Mouse (Mus musculus) forebrain, embryonic 11.5 days (tissue): ENCODE results near the gene Rcc2. TPM values are rescaled to one million over a fixed set of nuclear protein-coding genes. Genes with fewer than 3 reads are reported as not detected.

Experiments
- ATAC-seq: fragments of 200-750 bp; cut with Nextera tagmentation; replicated peaks from 2 replicates; pipeline ENCODE4 v1.8.0; 2017; ENCODE audit warnings: moderate TSS enrichment; ENCODE audit not compliant: low FRiP score
- DNase-seq: peaks from one replicate; pipeline ENCODE4 v3.0.0-alpha.2; 2017; ENCODE audit warnings: low spot score
- H3K27ac ChIP-seq: fragments of 300-500 bp; sonication (generic); 2 replicates; pipeline ENCODE4 v1.5.1; 2014; ENCODE audit warnings: low read depth, low read length
- H3K27me3 ChIP-seq: fragments of 300-500 bp; sonication (generic); 2 replicates; pipeline ENCODE4 v1.6.1; 2014; ENCODE audit warnings: mild to moderate bottlenecking, low read length, mixed read lengths; ENCODE audit not compliant: control insufficient read depth, insufficient read depth
- H3K36me3 ChIP-seq: fragments of 300-500 bp; sonication (generic); 2 replicates; pipeline ENCODE4 v1.6.1; 2014; ENCODE audit warnings: mild to moderate bottlenecking, low read length, moderate library complexity, mixed read lengths; ENCODE audit not compliant: control insufficient read depth, insufficient read depth
- H3K4me1 ChIP-seq: fragments of 300-500 bp; sonication (generic); replicated peaks from 2 replicates; pipeline ENCODE4 v1.6.1; 2014; ENCODE audit warnings: low read length, mixed read lengths; ENCODE audit not compliant: control insufficient read depth, insufficient read depth
- H3K4me2 ChIP-seq: fragments of 300-500 bp; sonication (generic); 2 replicates; pipeline ENCODE4 v1.6.1; 2014; ENCODE audit warnings: low read depth, mild to moderate bottlenecking, low read length, moderate library complexity, mixed read lengths; ENCODE audit not compliant: severe bottlenecking
- H3K4me3 ChIP-seq: fragments of 300-500 bp; sonication (generic); 2 replicates; pipeline ENCODE4 v1.5.1; 2014; ENCODE audit warnings: low read depth, low read length
- H3K9ac ChIP-seq: fragments of 300-500 bp; sonication (generic); 2 replicates; pipeline ENCODE4 v1.6.1; 2014; ENCODE audit warnings: low read length
- H3K9me3 ChIP-seq: fragments of 300-500 bp; sonication (generic); 2 replicates; pipeline ENCODE4 v1.6.1; 2016; ENCODE audit warnings: low read length, mixed read lengths; ENCODE audit not compliant: control insufficient read depth
- WGBS: fragments of 180-500 bp; shearing (Covaris S2); extraction: QIAGEN DNeasy Blood & Tissue Kit; methylation state at CpG from one replicate; pipeline ENCODE4 v1.1.7; 2014; 5-methylcytosine and 5-hydroxymethylcytosine counted together
- microRNA-seq: library from miRNA; unstranded; fragments of <30 nt; microRNA quantifications from one replicate; pipeline ENCODE4, GENCODE M21; 2016; ENCODE audit not compliant: insufficient number of aligned reads
- polyA plus RNA-seq: library from polyadenylated mRNA; unstranded; fragments of >200 nt; fragmentation: Nextera tagmentation; extraction: Ambion mirVana; gene quantifications from 2 replicates; pipeline ENCODE4 v1.2.1, GENCODE M21; 2014

Rcc2 gene
- polyA plus RNA-seq, 1 experiment from 2014 or later: 91.6 TPM

DNA sequence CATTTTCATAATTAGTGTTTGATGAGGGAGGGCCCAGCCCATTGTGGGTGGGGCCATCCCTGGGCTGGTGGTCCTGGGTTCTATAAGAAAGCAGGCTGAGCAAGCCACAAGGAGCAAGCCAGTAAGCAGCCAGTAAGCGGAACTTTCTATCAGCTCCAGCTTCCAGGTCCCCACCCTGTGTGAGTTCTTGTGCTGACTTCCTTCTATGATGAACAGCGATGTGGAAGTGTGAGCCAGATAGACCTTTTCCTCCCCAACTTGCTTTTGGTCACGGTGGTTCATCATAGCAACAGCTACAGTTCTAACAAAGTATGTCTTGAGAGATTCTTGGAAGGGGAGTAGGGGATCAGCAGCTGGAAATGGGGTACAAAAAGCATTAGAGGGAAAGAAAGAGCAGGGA lies 65.6 kb downstream of the Rcc2 start:
- no peak overlapping the region for H3K4me2 ChIP-seq
- H3K27ac ChIP-seq: no peak overlapping the region
- no peak overlapping the region for H3K4me3 ChIP-seq
- DNase-seq (no peak), ATAC-seq (no peak)
- no peaks in the 10 kb centered on the region for H3K9me3 ChIP-seq
- H3K36me3 ChIP-seq: no peaks in the 10 kb centered on the region
- H3K4me1 ChIP-seq: no peaks in the 10 kb centered on the region
- H3K9ac ChIP-seq: no peak overlapping the region
- H3K27me3 ChIP-seq: no peaks in the 10 kb centered on the region
- WGBS: 78% methylated on average over 3 of the region's 3 CpGs

DNA sequence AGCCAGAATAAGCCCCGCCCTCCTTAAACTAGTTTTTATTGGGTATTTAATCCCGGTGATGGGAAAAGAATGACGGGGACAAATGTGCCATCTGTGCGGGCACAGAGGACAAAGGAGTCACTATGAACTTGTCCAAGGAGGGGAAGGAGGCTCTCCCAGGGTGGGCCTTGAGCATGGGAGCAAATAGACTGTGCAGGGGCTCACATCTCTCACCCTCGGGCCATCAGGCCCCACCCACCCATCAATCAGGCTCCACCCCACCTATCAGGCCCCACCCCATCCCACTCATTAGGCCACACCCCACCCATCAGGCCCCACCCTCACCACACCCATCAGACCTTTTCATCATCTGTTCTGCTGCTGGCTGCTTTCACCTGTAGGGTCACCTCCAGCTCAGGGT lies 68.6 kb downstream of the Rcc2 start:
- Histone ChIP-seq H3K9ac (no peak overlapping the region), H3K9me3 (no peaks in the 10 kb centered on the region), H3K27me3 (no peaks in the 10 kb centered on the region), H3K4me1 (no peaks in the 10 kb centered on the region), H3K27ac (no peak overlapping the region), H3K4me2 (no peak overlapping the region), H3K36me3 (no peaks in the 10 kb centered on the region), H3K4me3 (no peak overlapping the region)
- DNase-seq (no peak), ATAC-seq (no peak)
- WGBS: 93% methylated on average over 5 of the region's 5 CpGs

DNA sequence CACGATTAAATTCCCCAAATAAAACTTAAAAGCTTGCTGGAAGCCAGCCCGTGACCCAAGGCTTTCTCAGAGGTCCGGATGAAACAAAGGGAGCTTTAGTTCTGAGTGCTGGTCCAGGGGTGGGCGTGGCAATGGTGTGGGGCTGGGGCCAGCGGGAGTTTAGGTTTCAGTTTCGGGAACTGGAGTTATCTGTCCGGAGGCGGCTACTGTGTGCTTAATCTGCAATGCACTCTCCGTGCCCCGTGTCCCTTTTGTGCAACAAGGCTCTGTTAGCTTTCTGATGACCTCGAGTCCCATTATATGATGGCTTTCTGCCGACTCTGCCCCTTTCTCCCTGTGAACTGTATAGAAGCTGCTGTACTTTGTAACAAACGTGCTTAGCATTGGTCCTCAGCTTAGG lies 70.1 kb downstream of the Rcc2 start:
- ATAC-seq (no peak), DNase-seq (no peak)
- no peaks in the 10 kb centered on the region for H3K9me3 ChIP-seq
- H3K4me3 ChIP-seq: no peak overlapping the region
- 0 out of 2 replicates have a peak overlapping the region, but pooled peaks have one; percentile 16 for H3K4me2 ChIP-seq
- H3K4me1 ChIP-seq: no peaks in the 10 kb centered on the region
- H3K36me3 ChIP-seq: no peaks in the 10 kb centered on the region
- no peak overlapping the region for H3K9ac ChIP-seq
- no peaks in the 10 kb centered on the region for H3K27me3 ChIP-seq
- no peak overlapping the region for H3K27ac ChIP-seq
- 8% methylated on average over 13 of the region's 13 CpGs for WGBS

DNA sequence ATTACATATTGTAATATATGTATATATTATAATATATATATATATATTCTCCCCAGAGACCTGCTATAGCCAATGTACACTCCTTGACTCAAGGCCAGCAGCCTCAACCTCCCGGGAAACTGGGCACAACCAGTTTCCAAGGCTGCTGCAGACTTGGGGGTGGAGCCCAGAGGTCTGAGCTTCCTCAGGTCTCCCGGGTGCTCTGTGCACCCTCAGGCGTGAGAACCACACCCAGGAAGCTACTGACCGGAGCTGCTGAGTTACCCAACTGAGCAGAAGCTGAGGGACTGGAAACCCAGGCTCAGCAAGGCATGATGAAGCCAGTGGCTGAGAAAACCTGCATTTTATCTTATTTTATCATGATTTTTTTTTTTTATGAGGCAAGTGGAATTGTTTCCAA lies 70.8 kb downstream of the Rcc2 start:
- no peak for ATAC-seq
- no peak overlapping the region for H3K9ac ChIP-seq
- no peaks in the 10 kb centered on the region for H3K36me3 ChIP-seq
- H3K27me3 ChIP-seq: no peaks in the 10 kb centered on the region
- DNase-seq: no peak
- no peak overlapping the region for H3K4me3 ChIP-seq
- no peaks in the 10 kb centered on the region for H3K9me3 ChIP-seq
- no peak overlapping the region for H3K4me2 ChIP-seq
- no peak overlapping the region for H3K27ac ChIP-seq
- H3K4me1 ChIP-seq: no peaks in the 10 kb centered on the region
- WGBS: 53% methylated on average over 4 of the region's 4 CpGs

Small RNAs within 50 kb of the gene (microRNA-seq; reads per million reads assigned to microRNA genes)
- gene Gm23045: not detected
- not detected for gene Gm25951

Other genes starting within 250 kb of the Rcc2 start
- gene Arhgef10l, start 34.5 kb upstream of the Rcc2 start, polyA plus RNA-seq: 23.3 and 23.6 TPM in 2 replicates
- gene Padi6, start 42.1 kb downstream of the Rcc2 start, polyA plus RNA-seq: 0.08 TPM in 1 of 2 replicates, not detected in the other
- 1.8 and 2.0 TPM in 2 replicates for gene Padi4, start 73.7 kb downstream of the Rcc2 start, polyA plus RNA-seq
- gene Padi3, start 110.1 kb downstream of the Rcc2 start, polyA plus RNA-seq: not detected in 2 replicates
- 0.12 TPM in 1 of 2 replicates, not detected in the other for gene Padi1, start 145.2 kb downstream of the Rcc2 start, polyA plus RNA-seq
- 0.23 and 1.3 TPM in 2 replicates for gene Padi2, start 205.8 kb downstream of the Rcc2 start, polyA plus RNA-seq